Mouse (Mus musculus): Measurements from ENCODE around the gene Pdgfra.

The Pdgfra gene

GRCm38 (mm10) chr5:75155741-75156553, 3.9 kb downstream of the Pdgfra start:
- peak; percentile 35 to 44 for DNase-seq

- no peak for DNase-seq
Observed at GRCm38 (mm10) chr5:75156554-75157036, 4.5 kb downstream of the Pdgfra start.

- no peak for DNase-seq
Observed at GRCm38 (mm10) chr5:75157038-75157437, 4.9 kb downstream of the Pdgfra start.

GRCm38 (mm10) chr5:75160530-75161170, 8.6 kb downstream of the Pdgfra start:
- DNase-seq = no peak

- DNase-seq = no peak
Observed at GRCm38 (mm10) chr5:75161586-75161985, 9.5 kb downstream of the Pdgfra start.

GRCm38 (mm10) chr5:75163289-75163951, 11.3 kb downstream of the Pdgfra start:
- no peak for DNase-seq

- no peak for DNase-seq
Observed at GRCm38 (mm10) chr5:75164688-75165087, 12.6 kb downstream of the Pdgfra start.

- no peak for DNase-seq
Observed at GRCm38 (mm10) chr5:75169837-75170236, 17.7 kb downstream of the Pdgfra start.

GRCm38 (mm10) chr5:75171859-75172258, 19.8 kb downstream of the Pdgfra start:
- no peak for DNase-seq

- no peak for DNase-seq
Observed at GRCm38 (mm10) chr5:75179249-75179648, 27.2 kb downstream of the Pdgfra start.

GRCm38 (mm10) chr5:75179726-75180290, 27.7 kb downstream of the Pdgfra start:
- no peak for DNase-seq

GRCm38 (mm10) chr5:75183653-75184052, 31.6 kb downstream of the Pdgfra start:
- no peak for DNase-seq

- DNase-seq = no peak
Observed at GRCm38 (mm10) chr5:75184112-75184511, 32.0 kb downstream of the Pdgfra start.

- DNase-seq = no peak
Observed at GRCm38 (mm10) chr5:75184693-75185235, 32.7 kb downstream of the Pdgfra start.

- DNase-seq = no peak
Observed at GRCm38 (mm10) chr5:75185584-75185983, 33.5 kb downstream of the Pdgfra start.

- DNase-seq = no peak
Observed at GRCm38 (mm10) chr5:75189319-75189987, 37.4 kb downstream of the Pdgfra start.

- DNase-seq = no peak
Observed at GRCm38 (mm10) chr5:75193107-75193506, 41.0 kb downstream of the Pdgfra start.

GRCm38 (mm10) chr5:75198413-75198812, 46.3 kb downstream of the Pdgfra start:
- no peak for DNase-seq

GRCm38 (mm10) chr5:75199698-75200365, 47.7 kb downstream of the Pdgfra start:
- no peak for DNase-seq

GRCm38 (mm10) chr5:75200366-75200724, 48.3 kb downstream of the Pdgfra start:
- no peak for DNase-seq

- no peak for DNase-seq
Observed at GRCm38 (mm10) chr5:75207905-75208304, 55.8 kb downstream of the Pdgfra start.

- DNase-seq = no peak
Observed at GRCm38 (mm10) chr5:75209966-75210365, 57.9 kb downstream of the Pdgfra start.

Measured in thymus, adult 18-20 months (tissue).